8 mouse cellular contexts compared by ENCODE assay signal in genomic region chr7:130475970-130476369, GRCm38 (mm10). TPM values are rescaled to one million over a fixed set of nuclear protein-coding genes. Genes with fewer than 3 reads are reported as not detected.
DNase-seq lines count a peak whose midpoint lies in the region; ATAC-seq and TF ChIP-seq lines count a peak whose summit lies in the region.

No protein-coding gene starts in this region.

- no peak overlapping the region for H3K27ac ChIP-seq in heart, embryonic 10.5 days
- no peak overlapping the region for H3K27ac ChIP-seq in lung, embryonic 15.5 days

- no peak overlapping the region for H3K9ac ChIP-seq in lung, embryonic 15.5 days

- no peak overlapping the region for H3K4me3 ChIP-seq in heart, embryonic 10.5 days
- no peak overlapping the region for H3K4me3 ChIP-seq in lung, embryonic 15.5 days

- H3K27me3 ChIP-seq in heart, embryonic 10.5 days (ENCODE audit: insufficient read depth, poor library complexity, severe bottlenecking), result no peaks in the 10 kb centered on the region
- H3K27me3 ChIP-seq in lung, embryonic 15.5 days, result no peaks in the 10 kb centered on the region

- H3K4me2 ChIP-seq in lung, embryonic 15.5 days, result no peak overlapping the region

- peak; percentile 90 for TF ChIP-seq CTCF in brain, embryonic 14.5 days (IDR thresholded peaks at IDR 0.05; ENCODE audit: borderline replicate concordance, extremely low read depth, insufficient read depth, insufficient read length)

- peak; percentile 29 to 48 for DNase-seq in heart, adult 18-20 months
- no peak for DNase-seq in heart, embryonic 10.5 days (ENCODE audit: low spot score)
- DNase-seq in brain, embryonic 14.5 days (ENCODE audit: low read depth), result peak; percentile 85
- peak; percentile 48 for DNase-seq in heart, postnatal 4 days
- DNase-seq in layer of hippocampus, adult 8-10 months (ENCODE audit: low spot score in 2 of 2), result peak; percentile 52 to 63
- peak; percentile 28 for DNase-seq in retina, postnatal 7 days (ENCODE audit: low read depth, low spot score)

- no peaks in the 10 kb centered on the region for H3K9me3 ChIP-seq in heart, embryonic 10.5 days
- H3K9me3 ChIP-seq in lung, embryonic 15.5 days, result no peaks in the 10 kb centered on the region

- no peaks in the 10 kb centered on the region for H3K4me1 ChIP-seq in heart, embryonic 10.5 days
- H3K4me1 ChIP-seq in lung, embryonic 15.5 days, result no peaks in the 10 kb centered on the region

- ATAC-seq in erythroid progenitor cell, adult 5-6 weeks (replicated peaks; ENCODE audit: low FRiP score, poor library complexity, severe bottlenecking), result peak; percentile 57; the same call in 1 of the 2 replicates
- ATAC-seq in lung, embryonic 15.5 days (ENCODE audit: borderline replicate concordance, extremely low read depth, low FRiP score, low TSS enrichment), result peak; percentile 72; the same call in 1 of the 2 replicates

- WGBS in heart, embryonic 10.5 days, result 53% methylated on average over 2 of the region's 2 CpGs
- WGBS in lung, embryonic 15.5 days, result 32% methylated on average over 2 of the region's 2 CpGs

- H3K36me3 ChIP-seq in heart, embryonic 10.5 days, result peaks cover 18% of the 10 kb centered on the region; the same call in 1 of the 2 replicates
- peaks cover 5% of the 10 kb centered on the region; the same call in 1 of the 2 replicates for H3K36me3 ChIP-seq in lung, embryonic 15.5 days

- no peak for TF ChIP-seq POLR2A in brain, embryonic 14.5 days (IDR thresholded peaks at IDR 0.05; ENCODE audit: borderline replicate concordance, extremely low read depth, insufficient read depth, insufficient read length, poor library complexity, severe bottlenecking)

RNA-seq across cellular contexts. Expression of gene Ate1, which starts 44.2 kb away (rescaled TPM):
- total RNA-seq in heart, adult 18-20 months (2021), result 10 to 100 TPM; 37.6 to 38.3 TPM
- 59.2 and 62.6 TPM in 2 replicates for polyA plus RNA-seq in heart, embryonic 10.5 days (2016; fragmentation: Nextera tagmentation; extraction: Ambion mirVana)
- 17.9 and 30.2 TPM in 2 replicates for polyA plus RNA-seq in brain, embryonic 14.5 days (2012; rRNA removed)
- 14.7 and 16.6 TPM in 2 replicates for total RNA-seq in erythroid progenitor cell, adult 5-6 weeks (2015; ENCODE audit: low replicate concordance)
- 31.7 and 38.2 TPM in 2 replicates for total RNA-seq in erythroid progenitor cell, adult 5-6 weeks (2017; ENCODE audit: low replicate concordance)
- 10 to 100 TPM; 41.5 to 42.2 TPM for total RNA-seq in heart, postnatal 4 days (2021)
- total RNA-seq in layer of hippocampus, adult 8-10 months (2022), result 10 to 100 TPM; 71.4 to 86.7 (median 76.9) TPM
- 65.1 and 67.5 TPM in 2 replicates for polyA plus RNA-seq in lung, embryonic 15.5 days (2015; fragmentation: Nextera tagmentation; extraction: Ambion mirVana)
